Mouse (Mus musculus) lung, adult 2 months (tissue): ENCODE data around the gene Copg2.

Experiments
- CTCF ChIP-seq: fragments of 200-500 bp; IDR thresholded peaks from 2 replicates; pipeline ENCODE4 v1.5.1; 2011; ENCODE audit warnings: mild to moderate bottlenecking, low read length, control low read depth; ENCODE audit not compliant: insufficient read depth
- POLR2A ChIP-seq: fragments of 200-500 bp; IDR thresholded peaks from 2 replicates; pipeline ENCODE4 v1.6.1; 2011; ENCODE audit warnings: low read depth, mild to moderate bottlenecking, control low read depth, low read length, borderline replicate concordance; ENCODE audit errors: extremely low read depth

DNA sequence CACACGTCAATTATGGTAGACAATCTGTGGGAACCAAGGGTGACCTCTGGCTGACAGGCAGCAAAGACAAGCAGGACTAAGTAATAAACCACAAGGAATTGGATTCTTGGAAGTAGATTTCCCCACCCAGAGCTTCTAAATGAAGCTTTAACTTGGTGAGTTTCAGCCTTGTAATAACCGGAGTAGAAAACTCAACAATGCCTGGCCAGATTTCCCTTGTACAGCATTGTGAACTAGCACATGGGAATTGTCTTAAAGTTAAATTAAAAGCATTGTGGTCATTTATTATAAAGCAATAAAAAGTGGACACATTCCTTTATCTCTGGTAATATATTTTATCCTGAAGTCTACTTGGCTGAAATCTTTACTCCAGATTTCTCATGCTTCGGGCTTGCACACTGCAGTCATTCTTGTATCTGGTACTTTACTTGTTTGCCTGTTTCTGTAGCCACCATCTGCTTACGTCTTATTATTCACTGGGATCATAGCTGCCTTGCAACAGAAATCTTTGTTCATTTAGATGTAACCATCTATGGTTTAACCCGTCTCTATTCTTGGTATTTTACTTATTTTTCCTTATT lies 181.6 kb downstream of the Copg2 start:
- no peak for TF ChIP-seq CTCF
- no peak for TF ChIP-seq POLR2A
